Mouse (Mus musculus): ENCODE results near the gene Rnaseh2c. TPM values are rescaled to one million over a fixed set of nuclear protein-coding genes. Genes with fewer than 3 reads are reported as not detected.

Rnaseh2c gene
- polyA plus RNA-seq, 1 experiment from 2014 or later, result 87.8 TPM

GRCm38 (mm10) chr19:5654720-5655298, 53.1 kb downstream of the Rnaseh2c start:
- no peak overlapping the region for H3K27ac ChIP-seq (replicated peaks)
- peak overlapping the region; percentile 38 for H3K4me3 ChIP-seq
- peak overlapping the region; percentile 62 for H3K9ac ChIP-seq
- H3K4me1 ChIP-seq (replicated peaks), result peaks cover 14% of the 10 kb centered on the region
- WGBS, result 16% methylated on average over 43 of the region's 43 CpGs
- H3K27me3 ChIP-seq, result peaks cover 35% of the 10 kb centered on the region
- peaks cover 22% of the 10 kb centered on the region; the same call in 1 of the 2 replicates for H3K36me3 ChIP-seq
- H3K4me2 ChIP-seq, result peak overlapping the region; percentile 67
- no peak for ATAC-seq (ENCODE audit: low read depth)
- H3K9me3 ChIP-seq, result no peaks in the 10 kb centered on the region

Other genes starting within 250 kb of the Rnaseh2c start
- 51.1 and 55.2 TPM in 2 replicates for gene Eif1ad, start 235.1 kb upstream of the Rnaseh2c start, polyA plus RNA-seq (2015; fragmentation: Nextera tagmentation; extraction: Ambion mirVana)
- 311 and 317 TPM in 2 replicates for gene Banf1, start 234.7 kb upstream of the Rnaseh2c start, polyA plus RNA-seq (2015; fragmentation: Nextera tagmentation; extraction: Ambion mirVana)
- 72.2 and 74.8 TPM in 2 replicates for gene Sart1, start 213.2 kb upstream of the Rnaseh2c start, polyA plus RNA-seq (2015; fragmentation: Nextera tagmentation; extraction: Ambion mirVana)
- gene Tsga10ip, start 199.3 kb upstream of the Rnaseh2c start, polyA plus RNA-seq (2015; fragmentation: Nextera tagmentation; extraction: Ambion mirVana), result 0.20 TPM in 1 of 2 replicates, not detected in the other
- gene Drap1, start 176.9 kb upstream of the Rnaseh2c start, polyA plus RNA-seq (2015; fragmentation: Nextera tagmentation; extraction: Ambion mirVana), result 318 and 326 TPM in 2 replicates
- 69.5 and 75.5 TPM in 2 replicates for gene AI837181, start 176.7 kb upstream of the Rnaseh2c start, polyA plus RNA-seq (2015; fragmentation: Nextera tagmentation; extraction: Ambion mirVana)
- gene Fosl1, start 154.3 kb upstream of the Rnaseh2c start, polyA plus RNA-seq (2015; fragmentation: Nextera tagmentation; extraction: Ambion mirVana), result 0.59 TPM in 1 of 2 replicates, not detected in the other
- 10.7 and 11.1 TPM in 2 replicates for gene Ccdc85b, start 144.0 kb upstream of the Rnaseh2c start, polyA plus RNA-seq (2015; fragmentation: Nextera tagmentation; extraction: Ambion mirVana)
- 163 and 164 TPM in 2 replicates for gene Fibp, start 141.3 kb upstream of the Rnaseh2c start, polyA plus RNA-seq (2015; fragmentation: Nextera tagmentation; extraction: Ambion mirVana)
- gene Ctsw, start 133.4 kb upstream of the Rnaseh2c start, polyA plus RNA-seq (2015; fragmentation: Nextera tagmentation; extraction: Ambion mirVana), result 3.2 and 5.6 TPM in 2 replicates
- 56.9 and 60.8 TPM in 2 replicates for gene Efemp2, start 127.9 kb upstream of the Rnaseh2c start, polyA plus RNA-seq (2015; fragmentation: Nextera tagmentation; extraction: Ambion mirVana)
- 40.4 and 43.2 TPM in 2 replicates for gene Mus81, start 113.5 kb upstream of the Rnaseh2c start, polyA plus RNA-seq (2015; fragmentation: Nextera tagmentation; extraction: Ambion mirVana)
- 3,494 and 3,643 TPM in 2 replicates for gene Cfl1, start 111.4 kb upstream of the Rnaseh2c start, polyA plus RNA-seq (2015; fragmentation: Nextera tagmentation; extraction: Ambion mirVana)
- not detected in 2 replicates for gene 1700020D05Rik, start 98.1 kb upstream of the Rnaseh2c start, polyA plus RNA-seq (2015; fragmentation: Nextera tagmentation; extraction: Ambion mirVana)
- gene Snx32, start 91.3 kb upstream of the Rnaseh2c start, polyA plus RNA-seq (2015; fragmentation: Nextera tagmentation; extraction: Ambion mirVana), result 69.9 and 74.3 TPM in 2 replicates
- gene Ovol1, start 41.2 kb upstream of the Rnaseh2c start, polyA plus RNA-seq (2015; fragmentation: Nextera tagmentation; extraction: Ambion mirVana), result 0.11 TPM in 1 of 2 replicates, not detected in the other
- gene Ap5b1, start 33.8 kb upstream of the Rnaseh2c start, polyA plus RNA-seq (2015; fragmentation: Nextera tagmentation; extraction: Ambion mirVana), result 2.9 and 3.5 TPM in 2 replicates
- 72.3 and 77.2 TPM in 2 replicates for gene Kat5, start 8.4 kb downstream of the Rnaseh2c start, polyA plus RNA-seq (2015; fragmentation: Nextera tagmentation; extraction: Ambion mirVana)
- gene Rela, start 35.6 kb downstream of the Rnaseh2c start, polyA plus RNA-seq (2015; fragmentation: Nextera tagmentation; extraction: Ambion mirVana), result 33.8 and 36.5 TPM in 2 replicates
- gene Sipa1, start 61.8 kb downstream of the Rnaseh2c start, polyA plus RNA-seq (2015; fragmentation: Nextera tagmentation; extraction: Ambion mirVana), result 19.1 and 19.8 TPM in 2 replicates
- gene Map3k11, start 86.9 kb downstream of the Rnaseh2c start, polyA plus RNA-seq (2015; fragmentation: Nextera tagmentation; extraction: Ambion mirVana), result 17.4 and 18.0 TPM in 2 replicates
- 23.0 TPM in 2 replicates for gene Pcnx3, start 87.0 kb downstream of the Rnaseh2c start, polyA plus RNA-seq (2015; fragmentation: Nextera tagmentation; extraction: Ambion mirVana)
- gene Kcnk7, start 102.5 kb downstream of the Rnaseh2c start, polyA plus RNA-seq (2015; fragmentation: Nextera tagmentation; extraction: Ambion mirVana), result not detected in 2 replicates
- 8.3 and 9.6 TPM in 2 replicates for gene Ehbp1l1, start 124.4 kb downstream of the Rnaseh2c start, polyA plus RNA-seq (2015; fragmentation: Nextera tagmentation; extraction: Ambion mirVana)
- 186 and 194 TPM in 2 replicates for gene Fam89b, start 127.8 kb downstream of the Rnaseh2c start, polyA plus RNA-seq (2015; fragmentation: Nextera tagmentation; extraction: Ambion mirVana)
- gene Ltbp3, start 139.0 kb downstream of the Rnaseh2c start, polyA plus RNA-seq (2015; fragmentation: Nextera tagmentation; extraction: Ambion mirVana), result 16.0 and 17.0 TPM in 2 replicates
- gene Scyl1, start 169.5 kb downstream of the Rnaseh2c start, polyA plus RNA-seq (2015; fragmentation: Nextera tagmentation; extraction: Ambion mirVana), result 66.7 and 69.8 TPM in 2 replicates

Data from neural tube, embryonic 13.5 days (tissue).